Mouse (Mus musculus) heart, embryonic 13.5 days (tissue): ENCODE measurements at regions not wholly inside any gene's neighbourhood (a gene's known extent, or its start where the extent isn't known, plus 50 kb on each side); places are given as distances from the start of the nearest gene placed in this dataset.

Experiments
- ATAC-seq: fragments of 200-750 bp; cut with Nextera tagmentation; 2 replicates; pipeline ENCODE4 v1.8.0; 2017; ENCODE audit warnings: moderate TSS enrichment; ENCODE audit not compliant: insufficient number of reproducible peaks, low FRiP score, low TSS enrichment; ENCODE audit errors: extremely low read depth
- H3K27ac ChIP-seq: fragments of 300-500 bp; sonication (generic); replicated peaks from 2 replicates; pipeline ENCODE4 v1.5.1; 2015; ENCODE audit warnings: moderate library complexity, mild to moderate bottlenecking, inconsistent platforms
- H3K27me3 ChIP-seq: fragments of 300-500 bp; sonication (generic); replicated peaks from 2 replicates; pipeline ENCODE4 v1.6.1; 2015; ENCODE audit warnings: mild to moderate bottlenecking, inconsistent platforms
- H3K36me3 ChIP-seq: fragments of 300-500 bp; sonication (generic); 2 replicates; pipeline ENCODE4 v1.6.1; 2015; ENCODE audit warnings: mild to moderate bottlenecking, inconsistent platforms
- H3K4me1 ChIP-seq: fragments of 300-500 bp; sonication (generic); 2 replicates; pipeline ENCODE4 v1.6.1; 2015; ENCODE audit warnings: inconsistent platforms
- H3K4me2 ChIP-seq: fragments of 300-500 bp; sonication (generic); 2 replicates; pipeline ENCODE4 v1.6.1; 2015; ENCODE audit warnings: inconsistent platforms, mild to moderate bottlenecking, moderate library complexity
- H3K4me3 ChIP-seq: fragments of 300-500 bp; sonication (generic); 2 replicates; pipeline ENCODE4 v1.5.1; 2015; ENCODE audit warnings: moderate library complexity, mild to moderate bottlenecking, inconsistent platforms
- H3K9ac ChIP-seq: fragments of 300-500 bp; sonication (generic); 2 replicates; pipeline ENCODE4 v1.6.1; 2015; ENCODE audit warnings: inconsistent platforms, mild to moderate bottlenecking, moderate library complexity
- H3K9me3 ChIP-seq: fragments of 300-500 bp; sonication (generic); 2 replicates; pipeline ENCODE4 v1.6.1; 2016; ENCODE audit warnings: inconsistent platforms
- WGBS: fragments of 180-500 bp; shearing (Covaris S2); methylation state at CpG from one replicate; pipeline ENCODE4 v1.1.7; 2015; ENCODE audit warnings: mixed read lengths; 5-methylcytosine and 5-hydroxymethylcytosine counted together

- no peak for ATAC-seq
- no peak overlapping the region for H3K9ac ChIP-seq
- H3K27me3 ChIP-seq: no peaks in the 10 kb centered on the region
- H3K4me3 ChIP-seq: no peak overlapping the region
- H3K36me3 ChIP-seq: no peaks in the 10 kb centered on the region
- no peak overlapping the region for H3K27ac ChIP-seq
- H3K9me3 ChIP-seq: no peaks in the 10 kb centered on the region
- H3K4me2 ChIP-seq: no peak overlapping the region
- H3K4me1 ChIP-seq: no peaks in the 10 kb centered on the region
- WGBS: 52% methylated on average over 4 of the region's 4 CpGs
Measured at GRCm38 (mm10) chr14:123163842-123164241, 180.0 kb upstream of the Tmtc4 start.

GRCm38 (mm10) chr14:123143489-123144046 is 159.7 kb upstream of the Tmtc4 start:
- peaks cover 12% of the 10 kb centered on the region for H3K4me1 ChIP-seq
- H3K9ac ChIP-seq: no peak overlapping the region
- ATAC-seq: no peak
- peaks cover 8% of the 10 kb centered on the region; the same call in 1 of the 2 replicates for H3K27me3 ChIP-seq
- H3K4me3 ChIP-seq: no peak overlapping the region
- H3K4me2 ChIP-seq: peak overlapping the region; percentile 9; the same call in 1 of the 2 replicates
- H3K36me3 ChIP-seq: no peaks in the 10 kb centered on the region
- 40% methylated on average over 5 of the region's 5 CpGs for WGBS
- H3K27ac ChIP-seq: no peak overlapping the region
- H3K9me3 ChIP-seq: no peaks in the 10 kb centered on the region

DNA sequence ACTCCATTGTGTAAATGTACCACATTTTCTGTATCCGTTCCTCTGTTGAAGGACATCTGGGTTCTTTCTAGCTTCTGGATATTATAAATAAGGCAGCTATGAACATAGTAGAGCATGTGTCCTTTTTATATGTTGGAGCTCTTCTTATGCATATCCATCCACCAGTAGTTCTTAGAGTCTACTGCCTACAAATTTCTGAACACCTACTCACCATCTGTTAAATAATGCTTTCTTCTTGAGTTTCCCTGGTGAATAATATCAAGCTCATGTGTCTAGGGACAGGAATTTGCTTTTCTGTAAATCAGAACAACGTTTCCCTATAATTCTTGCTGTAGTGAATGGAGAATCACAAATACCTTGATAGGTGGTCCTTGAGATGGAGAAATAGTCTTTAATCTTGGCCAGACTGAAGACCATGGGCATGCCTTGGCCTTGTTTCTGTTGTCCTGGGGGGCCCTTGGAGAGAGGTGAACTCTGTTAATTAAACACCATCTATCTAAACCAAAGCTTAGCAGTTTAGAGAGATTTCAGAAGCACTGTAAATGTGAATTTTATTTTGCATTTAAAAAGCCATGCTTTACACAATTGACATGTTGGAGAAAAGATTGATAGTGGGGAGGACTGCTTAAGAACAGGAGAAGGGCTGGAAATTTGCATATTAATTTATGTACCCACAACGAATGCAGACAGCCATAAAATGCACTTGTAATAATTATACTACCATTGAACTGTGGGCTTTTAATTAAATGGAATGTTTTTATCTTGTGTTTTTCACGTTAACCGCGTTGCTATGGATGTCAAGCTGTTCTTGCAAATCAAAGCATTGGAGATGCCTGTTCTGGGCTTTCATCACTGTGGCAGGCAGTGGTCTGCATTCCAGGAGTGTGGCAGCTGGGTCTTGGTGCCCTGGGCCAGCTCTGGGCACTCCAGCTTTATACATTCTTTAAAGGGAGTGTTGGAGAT is 155.2 kb upstream of the Tmtc4 start:
- Histone ChIP-seq H3K27me3 (no peaks in the 10 kb centered on the region), H3K4me2 (no peak overlapping the region), H3K9ac (no peak overlapping the region), H3K36me3 (no peaks in the 10 kb centered on the region), H3K27ac (no peak overlapping the region), H3K9me3 (no peaks in the 10 kb centered on the region), H3K4me3 (no peak overlapping the region), H3K4me1 (peaks cover 10% of the 10 kb centered on the region)
- ATAC-seq: no peak
- WGBS: 50% methylated on average over 6 of the region's 6 CpGs

GRCm38 (mm10) chr14:123133979-123134378 is 150.1 kb upstream of the Tmtc4 start:
- no peaks in the 10 kb centered on the region for H3K9me3 ChIP-seq

DNA sequence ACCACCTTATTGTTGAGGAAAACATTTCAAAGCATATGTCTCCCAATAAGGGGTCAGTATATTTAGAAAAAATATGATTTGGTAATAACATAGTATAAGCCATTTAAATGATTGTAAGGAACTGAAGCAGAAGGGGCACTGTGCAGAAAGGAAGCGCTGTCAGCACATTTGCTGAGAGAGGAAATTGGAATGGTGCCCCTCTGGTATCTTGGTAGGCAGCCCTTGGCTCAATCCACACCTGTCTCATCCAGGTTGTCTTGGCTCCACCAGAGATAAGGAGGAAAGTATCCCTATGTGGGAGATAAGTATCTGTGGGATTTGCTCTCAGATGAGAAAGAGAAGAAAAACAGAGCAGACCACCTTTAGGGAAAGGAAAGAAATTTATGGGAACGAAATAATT is 136.5 kb upstream of the Tmtc4 start:
- ATAC-seq: no peak
- Histone ChIP-seq H3K4me2 (no peak overlapping the region), H3K4me3 (no peak overlapping the region), H3K4me1 (no peaks in the 10 kb centered on the region), H3K27me3 (no peaks in the 10 kb centered on the region), H3K9me3 (0 out of 2 replicates have a peak, but pooled peaks cover 5% of the 10 kb centered on the region), H3K27ac (no peak overlapping the region), H3K9ac (no peak overlapping the region), H3K36me3 (no peaks in the 10 kb centered on the region)
- 77% methylated on average over 2 of the region's 2 CpGs for WGBS

More at GRCm38 (mm10) chr14:123133979-123134378, 150.1 kb upstream of the Tmtc4 start:
- Histone ChIP-seq H3K4me1 (no peaks in the 10 kb centered on the region), H3K4me2 (no peak overlapping the region), H3K36me3 (no peaks in the 10 kb centered on the region), H3K27ac (no peak overlapping the region), H3K27me3 (no peaks in the 10 kb centered on the region), H3K9ac (no peak overlapping the region), H3K4me3 (no peak overlapping the region)
- no peak for ATAC-seq
- 28% methylated on average over 1 of the region's 1 CpGs for WGBS

DNA sequence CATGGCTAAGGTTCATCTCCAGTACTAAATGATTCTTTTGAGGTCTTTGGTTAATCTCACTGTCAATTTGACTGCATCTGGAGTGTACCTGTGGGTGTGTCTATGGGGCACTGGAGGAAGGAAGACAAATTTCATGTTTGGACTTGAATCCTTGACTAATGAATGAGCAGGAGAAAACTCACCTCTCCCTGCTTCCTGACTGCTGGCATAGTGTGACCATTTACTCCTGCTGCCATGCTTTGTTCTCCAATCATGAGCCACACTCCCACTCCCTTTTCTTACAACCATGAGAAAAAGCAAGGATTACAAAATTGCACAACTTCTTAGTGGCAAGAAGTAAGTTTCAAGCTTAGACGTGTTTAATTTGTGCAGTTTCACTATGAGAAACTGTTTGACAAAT is 132.5 kb upstream of the Tmtc4 start:
- Histone ChIP-seq H3K4me2 (no peak overlapping the region), H3K27me3 (no peaks in the 10 kb centered on the region), H3K4me3 (no peak overlapping the region), H3K4me1 (no peaks in the 10 kb centered on the region), H3K9me3 (no peaks in the 10 kb centered on the region), H3K36me3 (no peaks in the 10 kb centered on the region), H3K9ac (no peak overlapping the region), H3K27ac (no peak overlapping the region)
- 62% methylated on average over 1 of the region's 1 CpGs for WGBS
- ATAC-seq: no peak

DNA sequence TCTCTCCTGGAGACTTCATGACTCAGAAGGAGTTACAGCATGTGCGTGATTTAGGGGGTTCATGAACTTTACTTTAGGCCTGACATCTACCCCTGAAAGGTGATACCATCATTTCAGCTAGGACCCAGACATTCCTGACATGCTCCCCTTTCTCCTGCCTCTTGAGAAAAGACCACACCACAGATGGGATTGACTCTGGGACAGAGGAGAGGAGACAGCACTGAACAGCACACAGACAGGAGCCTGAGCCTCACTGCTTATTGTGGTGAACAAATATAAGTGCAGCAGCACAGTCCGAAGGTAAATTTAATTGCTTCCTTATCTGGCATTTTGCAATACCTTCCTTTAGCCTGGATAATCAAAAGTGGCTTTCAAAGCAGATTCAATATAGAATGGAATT is 126.7 kb upstream of the Tmtc4 start:
- Histone ChIP-seq H3K4me2 (no peak overlapping the region), H3K4me1 (no peaks in the 10 kb centered on the region), H3K27me3 (no peaks in the 10 kb centered on the region), H3K9ac (no peak overlapping the region), H3K9me3 (no peaks in the 10 kb centered on the region), H3K4me3 (no peak overlapping the region), H3K36me3 (no peaks in the 10 kb centered on the region), H3K27ac (no peak overlapping the region)
- ATAC-seq: no peak
- WGBS: 66% methylated on average over 2 of the region's 2 CpGs

DNA sequence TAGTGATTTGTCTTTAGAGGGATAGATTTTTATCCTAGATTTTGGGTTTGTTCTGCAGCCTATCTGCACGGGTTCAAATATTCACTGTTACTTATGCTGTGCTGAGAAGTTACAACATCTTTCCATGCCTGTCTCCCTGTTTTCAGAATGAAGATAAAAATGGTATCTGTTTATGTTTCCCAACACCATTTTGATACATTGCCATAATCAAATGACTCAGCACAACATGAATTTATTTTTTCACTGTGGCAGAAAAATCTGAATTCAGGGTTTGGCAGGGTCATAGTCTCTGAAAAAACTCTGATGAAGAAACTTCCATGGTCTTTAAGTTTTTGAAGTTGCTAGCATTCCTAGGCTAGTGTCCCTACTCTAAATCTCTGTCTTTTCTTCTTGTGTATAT is 116.5 kb upstream of the Tmtc4 start:
- Histone ChIP-seq H3K36me3 (no peaks in the 10 kb centered on the region), H3K27ac (no peak overlapping the region), H3K4me3 (no peak overlapping the region), H3K4me2 (no peak overlapping the region), H3K4me1 (no peaks in the 10 kb centered on the region), H3K27me3 (no peaks in the 10 kb centered on the region), H3K9me3 (no peaks in the 10 kb centered on the region), H3K9ac (no peak overlapping the region)
- WGBS: 68% methylated on average over 1 of the region's 1 CpGs
- no peak for ATAC-seq

DNA sequence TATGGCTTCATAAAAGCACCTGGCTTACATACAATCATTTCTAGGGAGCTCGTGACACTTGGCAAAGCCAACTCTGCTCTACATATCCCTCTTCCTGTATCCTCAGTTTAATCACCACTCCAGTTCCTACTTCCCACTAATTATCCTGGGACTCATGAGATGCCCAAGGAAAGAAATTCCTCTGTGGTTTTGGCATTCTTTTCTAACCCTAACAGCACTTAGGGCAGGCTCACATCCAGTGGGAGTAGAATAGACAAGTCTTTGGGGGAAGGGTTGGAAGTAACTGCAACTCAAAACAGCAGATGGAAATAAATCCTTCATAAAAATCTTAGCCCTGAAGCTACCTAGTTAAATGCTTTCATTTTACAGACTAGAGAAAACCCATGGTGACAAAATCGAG is 112.3 kb upstream of the Tmtc4 start:
- Histone ChIP-seq H3K27ac (no peak overlapping the region), H3K27me3 (no peaks in the 10 kb centered on the region), H3K9ac (no peak overlapping the region), H3K9me3 (no peaks in the 10 kb centered on the region), H3K4me2 (no peak overlapping the region), H3K4me1 (no peaks in the 10 kb centered on the region), H3K36me3 (no peaks in the 10 kb centered on the region), H3K4me3 (no peak overlapping the region)
- ATAC-seq: no peak
- 64% methylated on average over 2 of the region's 2 CpGs for WGBS

GRCm38 (mm10) chr14:123082065-123082464 is 98.2 kb upstream of the Tmtc4 start:
- Histone ChIP-seq H3K4me3 (no peak overlapping the region), H3K27ac (no peak overlapping the region), H3K4me1 (no peaks in the 10 kb centered on the region), H3K4me2 (no peak overlapping the region), H3K9ac (no peak overlapping the region), H3K27me3 (no peaks in the 10 kb centered on the region), H3K36me3 (no peaks in the 10 kb centered on the region), H3K9me3 (no peaks in the 10 kb centered on the region)
- 75% methylated on average over 1 of the region's 1 CpGs for WGBS
- ATAC-seq: no peak

GRCm38 (mm10) chr14:123081016-123081714 is 97.3 kb upstream of the Tmtc4 start:
- WGBS: 19% methylated on average over 4 of the region's 4 CpGs
- H3K4me1 ChIP-seq: no peaks in the 10 kb centered on the region

More at GRCm38 (mm10) chr14:123081016-123081714, 97.3 kb upstream of the Tmtc4 start:
- Histone ChIP-seq H3K9ac (no peak overlapping the region), H3K4me3 (no peak overlapping the region), H3K36me3 (no peaks in the 10 kb centered on the region), H3K9me3 (no peaks in the 10 kb centered on the region), H3K4me2 (no peak overlapping the region), H3K27ac (no peak overlapping the region), H3K27me3 (no peaks in the 10 kb centered on the region)
- ATAC-seq: no peak
